Mouse (Mus musculus): Measurements from ENCODE around the gene Gh.

Gene Gh

DNA sequence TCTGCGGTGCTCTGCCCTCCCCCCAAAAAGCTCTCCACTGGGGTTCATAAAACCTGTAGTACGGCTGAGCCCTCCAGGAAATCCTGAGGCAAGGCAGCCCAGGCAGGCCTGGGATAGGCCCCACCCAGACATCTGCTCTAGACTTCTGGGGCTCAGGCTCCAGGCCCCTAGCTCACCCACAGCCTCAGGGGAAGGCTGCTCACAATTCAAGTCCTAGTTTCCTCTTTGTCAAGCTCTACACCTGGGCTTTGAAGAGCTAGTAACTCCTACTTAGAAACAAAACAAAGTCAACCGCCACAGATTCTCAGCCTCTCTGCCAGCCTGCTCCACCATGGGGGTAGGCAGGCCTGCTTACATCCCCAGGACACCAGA is 32.6 kb downstream of the Gh start:
- DNase-seq (ENCODE audit: low spot score): no peak

DNA sequence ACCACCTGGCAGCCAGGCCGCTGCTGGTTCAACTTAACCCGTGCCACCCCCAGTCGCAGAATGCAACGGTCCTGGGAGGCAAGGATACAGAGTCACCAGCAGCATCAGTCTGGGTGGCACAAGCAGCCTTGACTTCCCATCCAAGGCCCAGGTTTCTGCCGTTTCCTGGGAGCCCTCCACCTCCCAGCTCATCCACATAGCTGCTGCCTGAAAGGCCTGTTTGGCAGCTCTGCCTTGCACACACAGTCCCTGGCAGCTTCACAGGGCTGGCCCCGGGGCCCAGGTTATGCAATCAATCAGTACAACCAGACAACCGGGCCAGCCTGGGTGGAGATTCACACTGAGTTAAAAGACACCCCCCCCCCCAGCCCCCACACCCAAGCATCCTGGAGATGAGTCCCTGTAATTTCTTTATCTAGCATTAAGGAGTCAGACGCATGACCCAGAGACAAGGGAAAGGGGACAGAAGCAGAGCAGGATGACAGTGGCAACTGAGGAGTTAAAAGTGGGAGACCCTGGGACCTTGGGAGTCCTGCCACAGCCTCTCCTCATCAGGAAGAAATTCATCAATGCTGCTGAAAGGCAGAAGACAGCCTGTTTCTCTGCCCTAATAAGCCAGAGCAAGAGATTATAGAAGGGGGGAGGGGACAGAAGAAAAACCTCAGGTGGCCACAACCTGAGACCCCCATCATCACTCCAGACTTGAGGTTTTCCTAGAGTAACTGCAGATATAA is 33.2 kb downstream of the Gh start:
- peak; percentile 74 for DNase-seq (ENCODE audit: low spot score)

GRCm38 (mm10) chr11:106267871-106268270 is 33.8 kb downstream of the Gh start:
- no peak for DNase-seq (ENCODE audit: low spot score)

- DNase-seq (ENCODE audit: low spot score): peak; percentile 54
Measured at GRCm38 (mm10) chr11:106267311-106267852, 34.3 kb downstream of the Gh start.

DNA sequence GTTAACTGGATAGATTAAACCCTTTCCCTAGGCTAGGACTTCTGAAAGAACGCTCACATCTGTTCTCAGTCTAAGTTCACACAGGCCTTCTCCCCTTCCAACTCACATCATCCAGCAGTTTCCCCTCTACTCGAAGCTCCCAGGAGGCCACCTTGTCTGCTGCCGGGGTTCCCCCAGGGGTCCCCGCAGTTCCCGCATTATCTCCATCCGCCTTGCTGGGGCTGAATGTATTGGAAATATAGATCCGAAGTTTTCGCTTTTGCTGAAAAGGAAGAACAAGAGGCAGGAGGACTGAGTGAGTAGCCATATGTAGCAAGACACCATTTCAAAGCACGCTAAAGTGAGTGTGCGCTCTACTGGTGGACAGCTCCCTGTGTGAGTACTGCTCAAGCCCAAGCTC is 35.2 kb downstream of the Gh start:
- no peak for DNase-seq (ENCODE audit: low spot score)

DNA sequence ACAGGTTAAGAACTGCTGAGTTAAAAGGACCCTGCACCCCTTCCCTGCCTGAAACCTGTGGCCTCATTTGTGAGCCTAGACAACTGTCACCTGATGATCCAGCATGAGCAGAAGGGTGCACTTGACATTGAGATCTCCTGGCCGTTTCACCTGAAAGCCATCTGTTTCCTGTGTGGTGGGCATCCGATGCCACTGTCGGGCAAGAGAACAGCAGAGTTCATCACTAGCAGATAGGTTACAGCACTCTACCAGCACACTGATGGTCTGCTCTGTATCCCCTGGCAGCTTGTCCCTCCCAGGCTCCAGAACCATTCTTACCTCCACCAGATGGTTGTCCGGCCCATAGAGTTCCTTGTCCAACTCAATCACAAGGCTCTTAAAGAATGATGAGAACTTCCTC is 36.1 kb downstream of the Gh start:
- no peak for DNase-seq (ENCODE audit: low spot score)

GRCm38 (mm10) chr11:106264988-106265387 is 36.7 kb downstream of the Gh start:
- DNase-seq (ENCODE audit: low spot score): no peak

DNA sequence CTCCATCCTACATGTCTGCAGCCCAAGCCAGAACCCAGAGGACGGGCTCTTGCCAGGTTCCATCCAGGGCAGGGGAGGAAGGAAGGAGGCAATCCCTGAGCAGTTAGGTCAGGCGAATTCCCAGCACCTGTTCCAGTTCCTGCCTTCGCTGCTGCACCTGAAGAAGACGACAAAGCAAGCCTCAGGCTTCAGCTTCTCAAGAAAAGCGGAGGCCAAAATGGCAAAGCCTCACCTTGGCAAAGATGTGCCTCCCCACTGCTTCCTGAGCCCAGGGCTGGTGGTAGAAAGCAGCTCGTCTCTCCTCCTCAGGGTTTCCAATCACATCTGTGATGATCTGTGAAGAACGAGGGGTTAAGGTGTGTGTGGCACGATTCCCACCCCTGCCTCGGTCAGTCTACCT is 37.7 kb downstream of the Gh start:
- DNase-seq (ENCODE audit: low spot score): no peak

- DNase-seq (ENCODE audit: low spot score): no peak
Measured at GRCm38 (mm10) chr11:106260826-106261450, 40.7 kb downstream of the Gh start.

DNA sequence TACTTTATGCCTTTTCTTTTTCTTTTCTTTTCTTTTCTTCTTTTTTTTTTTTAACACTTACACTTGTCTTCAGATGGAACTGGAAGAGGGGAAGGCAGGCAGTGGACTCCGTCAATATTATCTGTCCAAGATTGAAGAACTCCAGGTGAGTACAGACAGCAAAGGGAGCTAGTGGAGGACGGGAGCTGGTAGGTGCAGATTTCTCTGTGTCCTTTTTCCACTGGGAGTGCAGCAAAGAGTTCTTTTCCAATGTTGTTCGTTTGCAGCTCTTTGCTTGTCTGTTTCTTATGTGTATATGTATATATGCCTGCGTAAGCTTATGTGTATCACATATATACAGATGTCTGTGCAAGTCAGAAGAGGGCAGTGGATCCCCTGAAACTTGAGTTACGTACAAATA is 44.9 kb downstream of the Gh start:
- no peak for DNase-seq (ENCODE audit: low spot score)

DNA sequence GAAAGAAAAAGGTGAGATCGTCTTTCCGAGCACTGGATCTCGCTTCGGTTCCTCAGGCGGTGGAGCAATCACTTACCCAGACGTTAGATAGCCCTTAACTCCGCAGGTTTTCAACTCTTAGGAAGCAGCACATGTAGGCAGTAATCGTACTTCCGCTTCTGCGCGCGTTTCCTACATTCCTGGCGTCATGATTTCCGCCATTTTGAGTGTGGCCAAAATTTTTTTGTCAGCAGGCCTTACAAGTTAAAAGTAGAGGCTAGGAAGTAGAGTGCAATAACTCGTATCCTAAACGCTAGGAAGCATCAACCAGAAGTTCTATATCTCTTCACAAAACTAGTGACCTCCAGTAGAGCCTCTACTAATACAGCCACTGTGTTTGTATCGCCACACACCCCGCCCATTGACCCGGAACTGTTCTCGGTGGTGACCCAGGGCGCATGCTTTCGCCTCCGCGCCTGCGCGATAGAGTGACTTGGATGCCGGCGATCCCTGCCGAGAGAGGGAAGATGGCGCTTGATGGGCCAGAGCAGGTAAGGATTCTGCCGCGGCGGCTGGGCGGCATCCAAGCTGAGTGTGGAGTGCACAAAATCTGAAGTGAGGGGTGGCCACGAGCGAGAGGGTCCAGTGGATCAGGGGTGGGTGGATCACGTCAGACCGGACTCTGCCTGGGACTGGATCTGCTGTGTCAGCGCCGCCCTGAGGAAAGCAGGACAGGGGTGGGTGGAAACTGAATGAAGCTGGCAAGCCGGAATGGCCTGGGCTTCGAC is 45.8 kb downstream of the Gh start, which contains the start of the genes Ftsj3 and Psmc5:
Gene Ftsj3 (minus strand): TSS at position 395 of the 767 bp plus-strand sequence.
Gene Psmc5 (plus strand): TSS at position 470 of the 767 bp plus-strand sequence.
- peak; percentile 99 for DNase-seq (ENCODE audit: low spot score)

GRCm38 (mm10) chr11:106255174-106255573 is 46.5 kb downstream of the Gh start:
- DNase-seq (ENCODE audit: low spot score): no peak

DNA sequence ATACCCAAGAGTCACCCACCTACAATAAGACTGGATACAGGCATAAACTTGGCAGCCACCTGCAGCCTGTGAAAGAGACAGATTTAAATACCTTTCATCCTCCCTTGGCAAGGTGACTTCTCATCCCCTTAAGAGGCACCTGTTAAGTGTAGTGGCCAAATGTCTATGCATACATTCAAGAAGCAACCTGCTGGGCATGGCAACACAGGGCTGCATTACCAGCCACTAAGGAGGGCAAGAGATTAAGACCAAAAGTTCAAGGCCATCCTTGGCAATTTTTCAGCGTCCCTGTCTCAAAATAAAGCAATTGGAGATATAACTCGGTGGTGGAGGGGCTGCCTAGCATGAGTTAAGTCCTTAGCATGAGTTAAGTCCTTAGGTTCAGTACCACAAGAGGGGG is 46.9 kb downstream of the Gh start:
- DNase-seq (ENCODE audit: low spot score): no peak

All from urinary bladder, postnatal 25 days (tissue).